Mouse (Mus musculus): ENCODE measurements around the gene Odf2.

Gene Odf2

GRCm38 (mm10) chr2:29889066-29889944 lies at the start of gene Odf2:
TSS of gene Odf2 (plus strand) at chr2:29889221.
- peak; percentile 100 for DNase-seq

- DNase-seq, result no peak
Observed at GRCm38 (mm10) chr2:29839460-29839859, 49.6 kb upstream of the Odf2 start.

- DNase-seq, result no peak
Observed at GRCm38 (mm10) chr2:29843231-29844105, 45.6 kb upstream of the Odf2 start.

- no peak for DNase-seq
Observed at GRCm38 (mm10) chr2:29844115-29844514, 44.9 kb upstream of the Odf2 start.

- DNase-seq, result no peak
Observed at GRCm38 (mm10) chr2:29844661-29845060, 44.4 kb upstream of the Odf2 start.

GRCm38 (mm10) chr2:29845636-29846035 lies 43.4 kb upstream of the Odf2 start:
- DNase-seq, result no peak

- no peak for DNase-seq
Observed at GRCm38 (mm10) chr2:29846061-29846853, 42.8 kb upstream of the Odf2 start.

- no peak for DNase-seq
Observed at GRCm38 (mm10) chr2:29846911-29847310, 42.1 kb upstream of the Odf2 start.

- no peak for DNase-seq
Observed at GRCm38 (mm10) chr2:29849041-29849440, 40.0 kb upstream of the Odf2 start.

- DNase-seq, result no peak
Observed at GRCm38 (mm10) chr2:29849841-29850480, 39.1 kb upstream of the Odf2 start.

GRCm38 (mm10) chr2:29852957-29853485 lies 36.0 kb upstream of the Odf2 start:
- DNase-seq, result no peak

GRCm38 (mm10) chr2:29853736-29854135 lies 35.3 kb upstream of the Odf2 start:
- no peak for DNase-seq

- DNase-seq, result no peak
Observed at GRCm38 (mm10) chr2:29855585-29856210, 33.3 kb upstream of the Odf2 start.

- no peak for DNase-seq
Observed at GRCm38 (mm10) chr2:29856451-29857260, 32.4 kb upstream of the Odf2 start.

GRCm38 (mm10) chr2:29857341-29857740 lies 31.7 kb upstream of the Odf2 start:
- no peak for DNase-seq

GRCm38 (mm10) chr2:29857967-29858366 lies 31.1 kb upstream of the Odf2 start:
- no peak for DNase-seq

GRCm38 (mm10) chr2:29858748-29859473 lies 30.1 kb upstream of the Odf2 start:
- DNase-seq, result peak; percentile 37

GRCm38 (mm10) chr2:29865125-29865524 lies 23.9 kb upstream of the Odf2 start:
- DNase-seq, result no peak

- peak; percentile 85 for DNase-seq
Observed at GRCm38 (mm10) chr2:29868949-29869645, 19.9 kb upstream of the Odf2 start, which contains the start of gene Cercam. TSS of gene Cercam (plus strand) at chr2:29869164.
